Mouse (Mus musculus): ENCODE data around the gene Sdhaf1.

The Sdhaf1 gene

DNA sequence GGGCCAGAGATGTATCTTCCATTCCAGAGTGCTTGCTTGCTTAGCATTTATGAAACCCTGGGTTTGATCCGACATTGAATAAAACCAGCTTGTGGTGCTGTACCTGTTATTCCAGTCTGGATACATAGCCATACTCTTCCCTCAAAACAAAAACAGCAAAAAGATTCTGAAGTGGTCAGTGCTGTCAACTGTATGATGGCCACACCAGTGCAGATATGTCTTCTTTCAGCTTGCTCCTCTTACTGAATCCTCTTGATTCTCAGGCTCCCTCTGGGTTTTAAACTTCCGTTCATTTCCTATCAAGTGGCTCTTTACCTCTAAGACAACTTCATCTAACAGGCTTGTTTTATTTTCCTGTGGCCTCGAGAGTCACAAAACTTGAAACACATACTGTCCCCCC, at the start of gene Sdhaf1:
Gene Sdhaf1, minus strand, starts transcription at position 101 of the 400 bp plus-strand sequence.
- no peak for DNase-seq

GRCm38 (mm10) chr7:30367466-30367865, 43.8 kb upstream of the Sdhaf1 start:
- no peak for DNase-seq

DNA sequence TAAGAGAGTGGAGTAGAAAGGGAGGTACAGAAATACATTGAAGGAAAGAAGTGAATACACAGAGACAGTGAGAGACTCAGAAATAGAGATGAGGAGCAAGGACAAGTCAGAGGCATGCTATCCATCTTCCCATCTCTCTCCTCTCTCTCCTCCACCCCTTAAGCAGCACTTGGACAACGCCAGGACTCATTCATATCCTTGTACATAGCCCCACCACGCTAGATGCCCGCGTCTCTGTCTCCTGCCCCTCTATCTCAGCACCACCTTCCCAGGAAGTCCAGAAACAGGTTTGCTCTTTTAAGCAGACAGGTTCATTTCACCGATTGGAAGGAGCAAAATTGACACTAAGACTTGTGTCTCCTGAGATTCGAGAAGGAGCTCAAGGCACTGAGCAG, 39.6 kb upstream of the Sdhaf1 start:
- peak in 1 of 2 experiments; percentile 32 for DNase-seq

DNA sequence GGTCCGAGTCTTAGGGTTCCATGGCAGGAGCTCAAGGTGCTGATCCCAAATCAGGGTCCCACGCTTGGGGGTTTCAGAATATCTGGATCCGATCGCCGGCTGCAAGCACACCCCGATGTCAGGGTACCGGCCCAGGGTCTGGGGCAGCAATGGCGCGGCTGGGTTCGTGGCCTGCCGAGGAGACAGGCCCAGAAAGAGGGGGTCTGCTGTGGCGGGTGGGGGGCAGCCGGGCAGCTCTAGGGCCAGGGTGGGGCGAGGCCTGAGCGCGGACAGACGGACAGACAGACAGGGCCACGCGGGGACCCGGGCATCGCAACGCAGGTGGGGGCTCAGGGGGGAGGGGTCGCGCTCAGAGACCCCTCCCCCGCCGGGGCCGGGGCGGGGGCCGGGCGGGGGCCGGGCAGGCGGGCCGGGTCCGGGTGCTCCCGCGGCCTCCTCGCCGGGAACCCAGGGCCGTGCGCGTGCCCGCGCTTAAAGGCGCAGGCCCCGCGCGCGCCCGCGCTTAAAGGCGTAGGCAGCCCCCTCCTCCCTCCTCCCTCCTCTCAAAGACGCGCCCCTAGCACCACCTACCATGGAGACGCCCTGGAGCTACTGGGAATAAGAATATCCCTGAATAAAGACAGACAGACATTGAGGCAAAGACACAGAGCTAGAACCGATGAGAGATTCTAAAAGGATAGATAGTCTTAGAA, 39.1 kb upstream of the Sdhaf1 start, which contains the start of gene Lrfn3:
Gene Lrfn3, minus strand, starts transcription at position 121 of the 692 bp plus-strand sequence.
- DNase-seq: peak; percentile 83 to 86

DNA sequence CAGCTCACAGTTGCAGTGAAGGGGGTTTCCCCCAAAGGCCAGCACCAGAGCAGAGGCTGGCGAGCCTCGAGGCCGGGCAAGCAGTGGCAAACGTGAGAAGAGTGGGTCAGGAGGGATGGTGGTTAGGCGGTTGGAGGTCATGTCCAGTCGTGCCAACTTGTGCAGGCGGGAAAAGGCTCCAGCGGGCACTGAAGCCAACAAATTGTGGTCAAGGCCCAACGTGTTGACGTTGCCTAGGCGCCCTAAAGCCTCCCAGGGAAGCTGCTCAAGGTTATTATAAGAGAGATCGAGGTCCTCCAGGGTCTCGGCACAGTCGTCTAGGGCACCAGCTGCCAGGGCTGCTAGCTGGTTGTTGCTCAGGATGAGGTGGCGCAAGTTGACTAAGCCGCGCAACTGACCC, 36.3 kb upstream of the Sdhaf1 start:
- no peak for DNase-seq

DNA sequence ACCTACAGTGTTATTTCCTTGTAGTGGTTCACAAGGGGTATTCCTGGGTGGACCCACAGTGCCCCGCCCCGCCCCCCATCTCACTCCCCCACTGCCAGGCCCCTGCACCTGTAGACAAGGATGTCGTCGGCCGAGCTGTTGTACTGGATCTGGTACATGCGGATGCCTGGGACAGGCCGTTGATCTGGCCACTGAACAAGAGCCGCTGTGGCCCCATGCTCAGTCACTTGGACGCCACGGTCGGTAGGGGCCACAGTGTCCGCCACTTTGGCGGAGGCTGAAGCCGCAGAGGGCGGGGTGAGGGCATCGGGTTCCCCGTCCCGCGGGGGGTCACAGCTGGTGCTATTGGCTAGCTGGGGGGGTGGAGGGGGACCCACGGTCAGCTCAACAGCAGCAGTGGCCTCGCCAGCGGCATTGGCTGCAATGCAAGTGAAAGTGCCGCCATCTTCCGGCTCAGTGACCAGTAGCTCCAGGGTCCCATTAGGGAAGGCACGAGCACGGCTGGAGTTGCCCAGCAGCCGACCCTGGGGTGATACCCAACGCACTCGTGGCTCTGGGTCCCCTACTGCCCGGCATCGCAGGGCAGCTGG, 35.7 kb upstream of the Sdhaf1 start:
- peak in 1 of 2 experiments; percentile 35 for DNase-seq

DNA sequence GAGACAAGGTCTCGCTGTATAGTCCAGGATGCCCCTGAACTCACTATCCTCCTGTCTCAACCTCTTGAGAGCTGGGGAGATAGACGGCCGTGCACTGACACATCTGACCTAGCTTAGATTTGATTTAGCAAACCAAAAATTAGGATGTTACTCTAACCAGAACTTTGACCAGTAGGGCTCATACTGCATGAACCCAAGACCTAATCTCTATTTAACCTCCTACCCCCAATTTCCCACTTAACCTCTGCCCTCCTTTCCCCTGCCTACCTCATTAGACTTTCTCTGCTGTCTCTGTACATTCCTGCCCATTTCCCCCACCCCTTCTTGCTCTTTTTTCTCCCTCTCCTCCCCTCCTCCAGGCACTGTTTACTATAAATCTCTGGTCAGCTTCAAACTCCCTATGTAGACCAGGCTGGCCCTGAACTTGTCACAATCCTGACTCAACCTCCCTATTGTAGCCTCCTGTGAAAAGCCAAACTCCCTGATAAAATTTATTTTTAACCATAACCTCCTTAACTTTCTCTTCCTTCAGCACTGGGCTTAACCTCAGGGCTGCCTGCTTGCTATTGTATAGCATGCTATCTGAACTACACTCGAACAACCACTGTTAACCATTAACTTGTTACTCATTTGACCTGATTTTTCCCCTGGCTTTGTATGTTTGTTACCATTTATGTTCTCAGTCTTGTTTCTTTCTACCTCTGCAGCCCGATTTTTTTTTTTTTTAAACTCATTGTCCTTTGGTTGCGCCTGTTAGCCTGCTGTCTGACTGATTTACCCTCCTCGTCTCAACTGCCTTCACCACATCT, 34.9 kb upstream of the Sdhaf1 start:
- DNase-seq: no peak

GRCm38 (mm10) chr7:30354059-30354458, 30.4 kb upstream of the Sdhaf1 start:
- no peak for DNase-seq

GRCm38 (mm10) chr7:30353279-30353822, 29.7 kb upstream of the Sdhaf1 start:
- DNase-seq: peak; percentile 85 to 91

DNA sequence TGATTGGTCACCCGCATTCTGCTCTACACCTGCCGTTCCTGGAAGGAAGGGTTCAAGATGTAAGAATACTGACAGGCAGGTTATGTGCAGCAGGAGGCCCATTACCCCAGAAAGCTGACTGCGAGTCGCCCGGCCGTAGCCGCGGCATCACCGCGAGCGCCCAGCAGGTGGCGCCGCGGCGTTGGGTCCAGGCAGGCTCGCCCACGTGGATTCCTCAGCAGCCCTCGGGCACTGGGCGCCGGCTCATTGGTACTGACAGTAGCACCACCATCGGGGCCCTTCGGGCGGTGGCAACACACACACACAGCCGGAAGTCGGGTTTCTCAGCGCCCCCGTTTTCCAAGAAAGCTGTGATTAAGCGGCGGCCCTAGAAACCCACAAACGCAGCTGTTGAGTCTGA, 24.1 kb upstream of the Sdhaf1 start:
- peak; percentile 88 for DNase-seq

GRCm38 (mm10) chr7:30346635-30347379, 23.1 kb upstream of the Sdhaf1 start:
- peak in 1 of 2 experiments; percentile 28 for DNase-seq

- DNase-seq: peak; percentile 88 to 90
Observed at GRCm38 (mm10) chr7:30339432-30340109, 15.9 kb upstream of the Sdhaf1 start.

- peak; percentile 96 to 99 for DNase-seq
Observed at GRCm38 (mm10) chr7:30336384-30336783, 12.7 kb upstream of the Sdhaf1 start.

DNA sequence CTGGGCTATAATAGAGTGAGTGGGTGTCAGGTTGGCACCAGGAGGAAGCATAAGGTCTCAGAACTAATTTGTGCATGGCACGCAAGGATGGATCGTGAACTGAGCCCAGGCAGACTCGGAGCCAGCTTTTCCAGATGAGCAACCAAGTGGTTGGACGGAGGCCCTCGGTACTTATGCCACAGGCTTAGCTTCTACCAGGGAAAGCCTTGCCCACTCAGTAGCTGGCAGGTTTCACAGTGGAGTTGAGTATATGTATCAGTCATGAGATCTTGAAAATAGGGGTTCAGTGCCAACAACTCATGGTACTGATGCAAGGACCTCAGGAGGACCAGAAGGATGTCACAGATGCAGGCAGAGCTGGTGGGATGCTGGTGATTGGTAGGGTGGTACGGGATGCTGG, 12.0 kb upstream of the Sdhaf1 start:
- DNase-seq: peak; percentile 75 to 78

- peak; percentile 61 to 71 for DNase-seq
Observed at GRCm38 (mm10) chr7:30334563-30334962, 10.9 kb upstream of the Sdhaf1 start.

- peak; percentile 93 to 95 for DNase-seq
Observed at GRCm38 (mm10) chr7:30333436-30333835, 9.7 kb upstream of the Sdhaf1 start.

DNA sequence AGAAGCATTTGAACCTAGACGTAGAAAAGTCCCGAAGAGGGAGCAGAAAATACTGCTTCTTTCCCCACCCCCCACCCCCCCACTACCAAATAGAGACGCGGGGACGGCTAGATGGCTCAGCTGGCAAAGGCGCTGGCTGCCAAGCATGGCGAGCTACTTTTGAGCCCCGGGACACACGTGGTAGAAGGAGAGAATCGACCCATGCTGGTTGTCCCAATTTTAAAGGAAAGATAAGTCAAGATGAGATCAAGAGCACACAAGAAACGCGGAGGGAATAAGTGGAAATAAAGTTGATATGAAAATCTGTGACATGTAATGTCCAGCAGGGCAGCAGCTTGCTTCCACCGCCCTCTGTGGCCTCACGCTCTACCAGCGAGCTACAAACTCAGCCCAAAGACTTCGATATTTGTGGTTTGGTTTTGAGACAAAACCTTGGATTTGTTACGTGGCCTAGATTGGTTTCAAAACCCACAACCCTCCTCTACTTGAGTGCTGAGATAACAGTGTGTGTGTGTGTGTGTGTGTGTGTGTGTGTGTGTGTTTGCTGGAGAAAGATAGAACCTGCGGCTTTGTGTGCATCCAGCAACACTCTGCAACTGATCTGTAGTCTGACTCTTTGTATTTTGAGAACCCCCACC, 9.0 kb upstream of the Sdhaf1 start:
- peak in 1 of 2 experiments; percentile 36 for DNase-seq

DNA sequence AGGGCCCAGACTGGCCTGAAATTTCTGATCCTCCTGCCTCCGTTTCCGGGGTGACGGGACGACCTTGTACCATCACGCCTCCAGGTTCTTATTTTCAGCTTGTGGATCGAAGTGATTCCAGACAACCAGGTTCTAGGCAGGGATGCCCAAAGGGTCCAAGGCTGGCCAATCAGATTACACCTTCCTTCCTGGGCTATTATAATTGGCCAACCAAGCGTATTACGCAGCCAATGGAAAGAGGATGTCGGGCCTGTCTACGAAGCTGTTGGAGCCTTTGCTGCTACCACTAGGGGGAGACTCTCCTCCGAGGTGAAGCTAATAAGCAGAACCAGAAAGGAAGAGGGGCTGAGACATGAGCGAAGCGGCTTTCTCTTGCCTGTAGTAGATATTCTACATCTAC, 8.2 kb upstream of the Sdhaf1 start:
- peak; percentile 96 for DNase-seq

DNA sequence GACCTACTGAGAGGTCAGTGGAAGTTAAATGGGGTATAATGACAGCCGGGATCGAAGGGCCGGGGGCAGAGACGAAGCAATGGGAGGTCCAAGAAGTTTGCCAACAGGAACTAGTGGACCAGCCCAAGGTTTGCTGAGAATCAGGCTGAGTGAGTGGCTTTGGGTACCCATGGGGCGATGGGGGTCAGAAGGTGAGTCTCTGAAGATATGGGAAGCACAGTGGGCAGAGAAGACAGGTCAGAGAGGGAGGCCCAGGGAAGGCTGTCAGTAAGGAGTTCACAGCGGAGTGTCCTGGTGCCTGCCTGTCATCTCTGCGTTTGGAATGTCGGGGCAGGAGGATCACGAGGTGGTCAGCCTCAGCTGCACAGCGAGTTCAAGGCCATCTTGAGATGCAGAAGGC, 4.7 kb upstream of the Sdhaf1 start:
- no peak for DNase-seq

DNA sequence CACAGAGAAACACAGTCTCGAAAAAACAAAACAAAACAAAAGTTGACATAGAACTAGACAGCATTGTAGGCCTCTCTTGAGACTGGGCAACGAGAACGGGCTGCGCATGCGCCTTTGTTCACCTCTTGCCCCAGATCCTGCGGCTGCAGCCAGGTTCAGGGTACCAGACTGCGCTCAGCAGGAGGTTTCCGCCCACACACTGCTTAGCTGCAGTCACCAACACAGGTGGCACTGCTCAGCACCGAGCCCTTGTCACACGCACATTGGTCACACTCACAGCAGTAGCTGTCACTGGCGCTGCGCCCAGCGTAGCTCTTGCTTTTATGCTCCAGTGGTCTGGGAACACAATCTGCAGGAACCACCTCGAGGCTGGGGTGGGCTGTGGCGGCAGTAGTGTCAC, 3.4 kb upstream of the Sdhaf1 start:
- DNase-seq: peak; percentile 94 to 96

- no peak for DNase-seq
Observed at GRCm38 (mm10) chr7:30326427-30326826, 2.7 kb upstream of the Sdhaf1 start.
